Mouse (Mus musculus): ENCODE data around the gene Rcsd1.

GRCm38 (mm10) chr1:165661725-165662124 lies 47.8 kb downstream of the Rcsd1 start:
- TF ChIP-seq CTCF (IDR thresholded peaks at IDR 0.05; ENCODE audit: low read depth) (no peak), EP300 (IDR thresholded peaks at IDR 0.05; ENCODE audit: low read depth) (no peak)

Data from liver, postnatal 0 days (tissue).